Mouse (Mus musculus) embryonic facial prominence, embryonic 11.5 days (tissue): Measurements from ENCODE around the gene Zscan4b. TPM values are rescaled to one million over a fixed set of nuclear protein-coding genes. Genes with fewer than 3 reads are reported as not detected.
"Not testable (repeated sequence)": the region's sequence is repeated elsewhere in the genome, so short reads cannot be mapped to it uniquely, and the experiment has no call there.

Experiments
- ATAC-seq: fragments of 200-750 bp; cut with Nextera tagmentation; replicated peaks from 2 replicates; pipeline ENCODE4 v1.8.0; 2017; ENCODE audit warnings: low read depth; ENCODE audit not compliant: insufficient number of reproducible peaks, low FRiP score, low TSS enrichment
- DNase-seq: peaks from one replicate; pipeline ENCODE4 v3.0.0-alpha.2; 2015; ENCODE audit warnings: low spot score
- H3K27ac ChIP-seq: fragments of 300-500 bp; sonication (generic); replicated peaks from 2 replicates; pipeline ENCODE4 v1.5.1; 2014; ENCODE audit warnings: mild to moderate bottlenecking, low read depth, low read length, control low read depth
- H3K27me3 ChIP-seq: fragments of 300-500 bp; sonication (generic); 2 replicates; pipeline ENCODE4 v1.6.1; 2014; ENCODE audit warnings: mild to moderate bottlenecking, low read length, moderate library complexity, mixed read lengths; ENCODE audit not compliant: control insufficient read depth, insufficient read depth
- H3K36me3 ChIP-seq: fragments of 300-500 bp; sonication (generic); replicated peaks from 2 replicates; pipeline ENCODE4 v1.6.1; 2014; ENCODE audit warnings: low read depth, mild to moderate bottlenecking, low read length, moderate library complexity, mixed read lengths; ENCODE audit not compliant: control insufficient read depth, insufficient read depth
- H3K4me1 ChIP-seq: fragments of 300-500 bp; sonication (generic); 2 replicates; pipeline ENCODE4 v1.6.1; 2014; ENCODE audit warnings: low read length, mixed read lengths; ENCODE audit not compliant: control insufficient read depth, insufficient read depth
- H3K4me2 ChIP-seq: fragments of 300-500 bp; sonication (generic); 2 replicates; pipeline ENCODE4 v1.6.1; 2014; ENCODE audit warnings: low read depth, mild to moderate bottlenecking, control low read depth, low read length, moderate library complexity
- H3K4me3 ChIP-seq: fragments of 300-500 bp; sonication (generic); 2 replicates; pipeline ENCODE4 v1.5.1; 2014; ENCODE audit warnings: low read depth, low read length, control low read depth
- H3K9ac ChIP-seq: fragments of 300-500 bp; sonication (generic); replicated peaks from 2 replicates; pipeline ENCODE4 v1.6.1; 2014; ENCODE audit warnings: mild to moderate bottlenecking, control low read depth, low read length
- H3K9me3 ChIP-seq: fragments of 300-500 bp; sonication (generic); replicated peaks from 2 replicates; pipeline ENCODE4 v1.6.1; 2016; ENCODE audit warnings: mild to moderate bottlenecking, low read length, inconsistent platforms, mixed read lengths; ENCODE audit not compliant: control insufficient read depth
- WGBS: fragments of 180-500 bp; shearing (Covaris S2); extraction: QIAGEN DNeasy Blood & Tissue Kit; methylation state at CpG from one replicate; pipeline ENCODE4 v1.1.7; 2014; 5-methylcytosine and 5-hydroxymethylcytosine counted together
- polyA plus RNA-seq: library from polyadenylated mRNA; unstranded; fragments of >200 nt; fragmentation: Nextera tagmentation; extraction: Ambion mirVana; gene quantifications from 2 replicates; pipeline ENCODE4 v1.2.1, GENCODE M21; 2014

Zscan4b gene
- polyA plus RNA-seq, result not detected in 2 replicates

DNA sequence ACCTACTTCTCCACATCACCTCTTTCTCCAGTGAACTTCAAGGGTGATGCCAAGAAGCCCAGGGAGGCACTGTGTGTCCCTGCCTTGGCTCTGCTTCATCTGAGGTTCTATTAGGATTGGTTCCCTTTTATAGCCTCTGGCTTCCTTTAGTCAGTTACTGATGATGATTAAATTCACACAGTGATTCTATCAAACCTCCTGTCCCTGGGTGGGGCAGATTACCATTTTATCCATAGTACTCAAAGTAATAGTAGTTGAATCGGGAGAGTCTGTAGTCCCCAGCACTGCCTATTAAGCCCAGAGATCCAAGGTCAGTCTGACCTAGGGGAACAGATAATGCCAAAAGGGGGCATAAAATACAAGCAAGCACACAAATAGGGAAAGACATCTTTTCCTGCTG lies at the start of gene Zscan4b:
Zscan4b (minus strand) TSS at position 101 of the 400 bp plus-strand sequence.
- H3K36me3 ChIP-seq, H3K4me3 ChIP-seq, H3K4me2 ChIP-seq, ATAC-seq, DNase-seq, H3K9ac ChIP-seq, H3K27me3 ChIP-seq, H3K27ac ChIP-seq, H3K9me3 ChIP-seq, H3K4me1 ChIP-seq: not testable (repeated sequence)
- 94% methylated on average over 1 of the region's 1 CpGs for WGBS

Other genes starting within 250 kb of the Zscan4b start
- gene Nlrp4b, start 217.3 kb downstream of the Zscan4b start, polyA plus RNA-seq, result not detected in 2 replicates
- not detected in 2 replicates for gene Vmn1r71, start 150.7 kb downstream of the Zscan4b start, polyA plus RNA-seq
- not detected in 2 replicates for gene Zscan4c, start 100.7 kb upstream of the Zscan4b start, polyA plus RNA-seq
- not detected in 2 replicates for gene Zscan4-ps1, start 164.6 kb upstream of the Zscan4b start, polyA plus RNA-seq